Mouse (Mus musculus): ENCODE measurements at regions not wholly inside any gene's neighbourhood (a gene's known extent, or its start where the extent isn't known, plus 50 kb on each side); places are given as distances from the start of the nearest gene placed in this dataset.

DNA sequence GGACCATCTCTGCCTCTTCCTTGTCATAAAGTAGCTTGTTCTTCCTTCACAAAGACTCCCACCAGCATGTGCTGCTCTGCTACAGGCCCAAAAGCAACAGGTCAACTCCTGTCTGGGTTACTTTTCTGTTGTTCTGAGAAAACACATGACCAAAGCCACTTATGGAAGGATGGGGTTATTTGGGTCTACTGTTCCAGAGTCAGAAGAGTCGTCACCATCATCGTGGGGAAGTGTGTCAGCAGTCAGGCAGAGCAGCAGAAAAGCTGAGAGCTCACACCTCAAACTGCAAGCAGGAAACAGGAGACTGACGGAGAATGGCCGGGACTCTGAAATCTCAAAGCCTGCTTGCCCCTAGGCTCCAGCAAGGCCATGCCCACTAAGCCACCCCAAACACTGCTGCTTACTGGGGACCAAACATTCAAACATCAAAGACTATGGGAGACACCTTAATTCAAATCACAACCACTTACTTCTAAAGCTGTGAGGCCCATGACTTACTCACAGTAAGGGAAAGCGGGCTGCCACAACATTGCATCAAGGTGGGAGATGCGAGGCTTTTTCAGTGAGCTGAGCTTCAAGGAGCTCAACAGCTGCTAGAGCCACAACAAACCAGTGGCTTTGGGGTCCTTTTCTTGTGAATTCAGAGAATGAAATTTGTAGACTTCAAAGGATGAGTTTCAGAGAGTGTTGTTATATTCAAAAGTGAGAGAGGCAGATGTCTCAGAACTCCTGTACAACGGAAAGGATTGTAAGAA, 96.6 kb upstream of the Hs6st1 start:
- no peak for ATAC-seq (ENCODE audit: extremely low read depth, insufficient number of reproducible peaks, low FRiP score, poor library complexity, severe bottlenecking)

DNA sequence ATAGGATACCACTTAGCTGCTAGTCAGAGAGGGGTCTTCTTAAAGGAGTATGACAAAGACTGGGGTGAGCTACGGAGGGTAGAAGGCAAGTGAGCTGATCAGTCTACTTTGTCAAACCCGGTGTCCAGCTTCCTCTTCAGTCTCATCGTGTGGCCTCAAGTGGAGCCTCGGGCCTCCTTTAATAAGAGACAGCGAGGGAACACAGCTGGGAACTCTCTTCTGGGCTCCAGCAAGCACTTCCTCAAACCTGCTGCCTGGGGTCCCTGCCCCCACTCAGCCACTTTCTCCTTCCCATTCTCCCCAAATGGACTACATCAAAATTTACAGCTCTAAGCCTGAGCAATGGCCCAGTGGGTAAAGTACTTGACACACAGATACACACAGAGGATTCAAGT, 96.0 kb upstream of the Hs6st1 start:
- no peak for ATAC-seq (ENCODE audit: extremely low read depth, insufficient number of reproducible peaks, low FRiP score, poor library complexity, severe bottlenecking)

DNA sequence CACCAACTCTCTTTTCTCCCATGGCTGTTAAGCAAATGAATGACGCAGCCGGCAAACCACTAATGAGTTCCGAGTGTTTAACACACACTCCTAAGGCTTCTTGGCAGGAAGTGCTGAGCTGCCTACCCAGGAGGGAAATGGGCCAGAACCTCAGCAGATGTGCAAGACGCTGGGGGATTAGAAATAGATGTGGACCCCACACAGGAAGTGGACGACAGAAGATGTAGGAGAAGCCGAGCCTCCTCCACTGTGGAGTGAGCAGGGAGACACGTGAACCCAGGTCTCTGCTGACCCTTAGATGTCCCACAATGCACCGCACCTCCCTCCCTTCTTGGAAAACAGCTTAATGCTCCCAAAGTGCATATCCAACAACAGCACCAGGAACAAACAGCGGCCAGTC, 94.8 kb upstream of the Hs6st1 start:
- no peak for ATAC-seq (ENCODE audit: extremely low read depth, insufficient number of reproducible peaks, low FRiP score, poor library complexity, severe bottlenecking)

DNA sequence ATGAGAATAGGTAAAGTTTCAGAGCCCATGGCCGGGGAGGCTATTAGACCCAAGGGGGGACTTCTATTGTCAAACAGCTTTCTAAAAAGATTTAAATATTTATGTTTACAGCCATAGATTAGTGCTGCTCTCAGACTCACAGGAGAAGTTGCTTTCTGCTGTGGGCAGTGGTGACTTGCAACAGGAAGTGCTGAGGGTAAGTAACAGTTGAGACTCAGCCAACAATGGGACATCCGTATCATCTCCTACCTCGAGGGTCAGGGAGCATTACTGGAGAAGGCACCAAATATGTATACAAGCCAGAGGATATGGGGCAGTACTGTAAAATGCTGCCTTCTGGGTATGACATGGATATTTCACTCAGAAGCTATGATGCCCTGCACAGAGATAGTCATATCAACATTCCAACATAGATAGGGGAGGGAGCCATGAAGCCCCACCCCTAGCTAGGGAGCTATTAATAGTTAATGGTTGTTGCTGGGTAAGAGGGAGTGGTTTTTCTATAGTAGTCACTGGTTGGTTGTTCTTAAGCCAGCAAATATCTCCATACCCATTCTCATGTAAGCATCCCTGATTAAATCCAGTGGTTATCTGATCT, 92.5 kb upstream of the Hs6st1 start:
- no peak for ATAC-seq (ENCODE audit: extremely low read depth, insufficient number of reproducible peaks, low FRiP score, poor library complexity, severe bottlenecking)

DNA sequence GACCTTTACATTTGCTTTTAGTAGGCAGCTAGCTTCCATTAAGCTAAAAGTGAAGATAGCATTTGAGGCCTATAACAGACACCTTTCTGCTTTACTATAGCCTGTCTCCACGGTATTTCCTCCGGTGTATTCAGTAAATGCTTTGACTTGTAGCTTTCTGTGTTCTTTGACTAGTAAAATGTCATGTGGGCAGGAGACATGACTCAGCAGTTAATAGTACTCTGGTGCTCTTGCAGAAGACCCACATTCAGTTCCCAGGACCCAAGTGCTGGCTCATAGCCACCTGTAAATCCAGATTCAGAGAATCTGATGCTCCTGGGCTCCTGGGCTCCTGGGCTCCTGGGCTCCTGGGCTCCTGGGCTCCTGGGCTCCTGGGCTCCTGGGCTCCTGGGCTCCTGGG, 91.7 kb upstream of the Hs6st1 start:
- ATAC-seq (ENCODE audit: extremely low read depth, insufficient number of reproducible peaks, low FRiP score, poor library complexity, severe bottlenecking) = no peak

DNA sequence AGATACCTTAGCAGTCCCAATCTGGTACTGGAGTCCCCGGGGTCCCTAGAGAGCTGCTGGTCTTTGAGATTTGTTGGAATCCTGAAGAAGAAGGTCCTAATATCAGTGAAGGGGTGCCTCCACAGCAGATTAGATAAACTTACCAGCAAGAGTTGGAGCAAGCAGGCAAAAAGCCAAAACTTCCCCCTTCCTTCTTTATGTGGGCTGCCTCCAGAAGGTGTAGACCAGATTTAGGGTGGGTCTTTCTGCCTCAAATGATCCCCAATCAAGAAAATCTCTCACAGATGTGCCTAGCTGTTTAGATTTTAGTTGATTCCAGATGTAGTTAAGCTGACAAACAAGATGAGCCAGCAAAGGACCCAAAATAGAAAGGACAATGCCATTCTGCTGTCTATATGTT, 90.1 kb upstream of the Hs6st1 start:
- no peak for ATAC-seq (ENCODE audit: extremely low read depth, insufficient number of reproducible peaks, low FRiP score, poor library complexity, severe bottlenecking)

DNA sequence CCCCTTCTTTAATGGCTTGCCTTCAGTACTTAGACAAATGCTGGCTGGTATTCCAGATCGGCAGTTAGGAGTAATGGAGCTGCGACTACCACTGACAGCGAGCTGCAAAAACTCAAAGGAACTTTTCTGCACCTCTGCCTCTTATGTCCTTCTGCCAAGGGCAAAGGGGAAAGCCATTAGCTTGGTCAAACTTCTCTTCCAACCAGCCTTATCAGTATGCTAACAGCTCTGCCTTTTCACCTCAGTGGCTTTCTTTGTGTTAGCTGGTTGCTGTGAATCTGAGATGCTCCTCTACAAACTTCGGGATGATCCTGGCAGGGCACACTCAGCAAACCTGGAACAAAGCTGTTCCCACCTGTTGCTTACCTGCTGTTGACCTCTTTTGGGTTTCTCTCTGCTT, 89.4 kb upstream of the Hs6st1 start:
- ATAC-seq (ENCODE audit: extremely low read depth, insufficient number of reproducible peaks, low FRiP score, poor library complexity, severe bottlenecking) = no peak

DNA sequence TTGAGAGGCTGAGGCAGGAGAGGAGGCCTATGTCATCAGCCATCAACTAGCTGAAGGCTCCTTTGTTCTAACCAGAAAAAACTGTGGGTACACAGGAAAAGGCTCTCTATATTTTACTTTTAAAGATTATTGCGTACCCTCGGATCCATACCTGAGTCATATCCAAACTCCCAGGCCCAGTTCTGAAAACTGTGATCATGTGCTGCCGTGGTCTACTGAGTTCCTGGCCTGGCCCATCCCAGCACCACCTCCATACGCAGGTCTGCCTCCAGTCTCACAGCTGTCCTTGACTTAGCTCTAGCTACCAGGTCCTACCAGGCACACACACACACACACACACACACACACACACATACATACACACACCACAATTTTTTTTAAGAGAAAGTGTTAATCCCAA, 87.0 kb upstream of the Hs6st1 start:
- no peak for ATAC-seq (ENCODE audit: extremely low read depth, insufficient number of reproducible peaks, low FRiP score, poor library complexity, severe bottlenecking)

DNA sequence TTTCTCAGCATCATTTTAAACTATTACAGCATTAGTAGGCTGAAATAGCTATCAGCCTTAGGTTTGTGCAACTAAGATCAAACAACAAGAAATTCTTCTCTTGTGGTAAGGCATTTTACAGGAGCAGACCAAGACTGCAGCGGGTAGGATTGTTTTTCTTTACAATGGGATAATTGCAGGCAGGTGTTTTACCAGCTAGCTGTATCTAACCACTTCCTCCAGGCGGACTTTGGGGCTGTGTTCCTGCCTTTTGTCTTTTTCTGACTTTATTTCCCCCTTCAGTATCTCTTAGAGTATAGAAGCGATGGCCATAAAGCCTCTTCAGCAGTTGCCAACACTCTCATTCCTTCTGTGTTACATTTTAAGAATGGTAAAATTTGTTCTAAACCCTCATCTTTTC, 84.8 kb upstream of the Hs6st1 start:
- ATAC-seq (ENCODE audit: extremely low read depth, insufficient number of reproducible peaks, low FRiP score, poor library complexity, severe bottlenecking) = no peak

DNA sequence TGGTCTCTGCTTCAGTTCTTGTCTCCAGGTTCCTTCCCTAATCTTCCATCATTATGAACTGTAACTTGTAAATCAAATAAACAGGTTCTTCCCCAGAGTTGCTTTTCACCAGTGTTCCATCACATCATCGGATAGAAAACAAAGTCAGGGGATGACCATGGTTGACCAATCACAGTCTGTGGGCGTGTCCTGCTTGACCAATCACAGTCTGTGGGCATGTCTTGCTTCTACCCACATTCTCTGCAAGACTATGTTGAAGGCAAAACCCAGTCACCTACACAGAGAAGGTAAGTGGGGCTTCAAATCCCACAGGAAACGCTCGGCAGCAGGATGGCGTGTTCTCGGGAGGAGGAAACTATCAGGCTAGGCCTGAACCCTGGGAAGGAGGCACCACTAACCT, 82.9 kb upstream of the Hs6st1 start:
- ATAC-seq (ENCODE audit: extremely low read depth, insufficient number of reproducible peaks, low FRiP score, poor library complexity, severe bottlenecking) = no peak

DNA sequence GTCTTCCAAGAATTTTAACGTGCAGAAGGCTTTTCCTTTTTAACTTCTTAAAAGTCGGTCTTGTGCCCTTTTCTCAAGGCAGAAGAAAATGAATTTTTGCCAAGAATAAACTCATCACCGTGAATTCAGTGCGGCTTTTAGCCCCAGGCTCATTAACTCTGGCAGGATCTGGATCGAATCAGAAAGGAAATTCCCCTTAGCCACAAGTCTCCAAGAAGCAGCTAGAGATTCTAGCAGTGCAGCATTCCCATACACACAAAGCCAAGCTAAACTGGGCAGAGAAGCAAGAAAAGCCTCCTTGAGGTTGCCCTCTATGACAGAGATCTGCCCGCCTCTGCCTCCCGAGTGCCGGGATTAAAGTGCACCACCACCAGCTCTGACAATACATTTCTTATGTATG, 81.5 kb upstream of the Hs6st1 start:
- ATAC-seq (ENCODE audit: extremely low read depth, insufficient number of reproducible peaks, low FRiP score, poor library complexity, severe bottlenecking) = no peak

DNA sequence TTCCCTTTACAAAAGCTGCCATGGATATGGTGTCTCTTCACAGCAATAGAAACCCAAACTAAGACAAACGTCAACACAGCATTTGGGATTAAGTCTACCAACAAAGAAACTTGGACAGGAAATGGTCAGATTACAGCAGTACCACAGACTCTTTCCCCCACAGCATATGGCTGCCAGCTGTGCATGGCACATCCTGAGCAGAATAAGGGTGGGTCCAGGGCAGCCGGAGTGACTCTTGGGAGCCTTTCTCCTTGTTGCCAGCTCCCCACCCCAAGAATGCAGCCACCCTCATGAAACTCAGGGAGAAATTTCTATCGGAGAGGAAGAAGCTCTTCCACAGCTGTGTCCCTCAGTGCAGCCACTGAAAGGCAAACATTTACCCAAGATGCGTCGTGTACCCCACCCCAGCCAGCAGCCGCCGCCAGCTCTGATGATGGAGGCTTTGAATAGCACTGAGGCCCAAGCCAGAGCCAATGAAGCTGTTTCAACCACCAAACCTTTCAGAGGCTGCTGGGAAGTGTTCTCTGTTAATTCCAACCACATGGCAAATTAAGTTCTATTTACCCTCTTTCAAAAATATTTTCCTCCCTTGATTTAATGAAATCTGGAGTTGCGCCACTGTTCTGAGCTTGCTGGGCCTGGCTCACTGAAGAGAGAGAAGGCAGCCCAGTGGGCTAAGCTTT, 75.8 kb upstream of the Hs6st1 start:
- ATAC-seq (ENCODE audit: extremely low read depth, insufficient number of reproducible peaks, low FRiP score, poor library complexity, severe bottlenecking) = no peak

DNA sequence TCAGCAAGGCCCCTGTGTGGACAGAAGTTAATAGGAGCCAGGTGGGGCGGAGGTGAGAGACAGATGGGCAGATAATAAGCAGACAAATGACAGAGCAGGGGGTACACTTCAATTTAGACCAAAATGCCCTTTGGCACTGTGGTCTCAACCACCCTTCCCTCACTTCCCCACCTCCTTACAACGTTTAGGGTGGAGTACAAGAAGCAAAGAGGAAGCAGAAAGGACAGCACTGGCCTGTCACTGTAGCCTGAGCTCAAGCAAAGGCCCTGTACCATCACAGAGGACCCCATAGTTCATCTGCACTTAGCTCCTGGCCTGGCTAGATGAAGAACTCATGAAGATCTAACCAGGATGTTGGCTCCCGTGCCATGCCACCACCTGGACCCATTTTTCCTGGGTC, 75.3 kb upstream of the Hs6st1 start:
- ATAC-seq (ENCODE audit: extremely low read depth, insufficient number of reproducible peaks, low FRiP score, poor library complexity, severe bottlenecking) = no peak

DNA sequence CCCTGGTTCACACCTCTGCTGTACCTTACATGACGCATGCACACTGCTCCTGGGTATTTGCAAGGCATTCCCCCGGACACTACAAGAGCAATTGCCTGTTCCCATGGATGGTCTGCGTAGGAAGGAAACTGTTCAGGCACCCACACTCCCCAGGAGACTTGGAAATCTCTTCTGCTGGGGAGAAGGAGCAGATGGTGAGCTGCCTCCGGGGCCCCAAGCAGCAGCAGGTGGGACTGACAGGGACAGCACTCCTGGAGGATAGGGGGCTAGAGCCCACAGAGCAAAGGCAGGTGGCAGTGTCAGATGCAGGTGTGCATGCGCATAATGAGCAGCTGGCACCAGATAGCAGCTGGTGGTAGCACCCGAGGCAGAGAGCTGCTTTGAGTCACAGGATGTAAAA, 72.5 kb upstream of the Hs6st1 start:
- ATAC-seq (ENCODE audit: extremely low read depth, insufficient number of reproducible peaks, low FRiP score, poor library complexity, severe bottlenecking) = no peak

DNA sequence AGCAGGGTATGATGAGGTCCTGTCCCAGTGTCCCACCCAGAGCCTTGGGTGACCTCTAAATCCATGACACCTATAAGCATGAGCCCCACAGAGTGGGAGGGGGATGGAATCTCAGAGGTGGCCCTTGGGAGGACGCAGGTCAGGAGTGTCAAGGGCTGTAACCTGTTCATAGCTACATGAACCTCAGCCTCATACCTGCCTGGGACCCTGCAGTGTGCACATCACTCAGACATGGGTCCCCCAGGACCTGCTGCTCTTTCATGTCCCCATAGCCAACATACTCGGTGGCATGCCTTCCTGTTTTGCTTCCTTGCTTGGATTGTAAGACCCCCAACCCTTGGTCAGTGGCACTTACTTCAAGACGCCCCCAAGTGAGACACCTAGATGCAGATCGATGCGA, 66.9 kb upstream of the Hs6st1 start:
- ATAC-seq (ENCODE audit: extremely low read depth, insufficient number of reproducible peaks, low FRiP score, poor library complexity, severe bottlenecking) = no peak

DNA sequence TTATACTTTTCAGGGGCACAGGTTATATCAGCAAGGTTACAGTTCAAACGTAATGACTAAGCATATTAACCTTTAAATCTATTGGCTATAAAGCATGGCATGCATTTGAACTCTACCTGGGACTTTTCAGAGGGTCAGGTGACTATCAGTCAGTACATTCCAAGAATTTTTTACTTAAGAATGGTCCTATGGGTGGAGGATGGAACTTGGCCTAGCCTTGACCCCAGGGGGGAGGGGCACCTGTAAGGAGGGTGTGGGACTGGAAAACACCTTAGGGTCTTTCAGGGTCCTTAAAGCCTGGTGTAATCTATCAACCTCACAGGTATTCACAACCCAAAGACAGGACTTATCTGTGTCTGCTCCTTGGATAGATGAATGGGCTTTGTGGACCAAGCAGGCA, 66.4 kb upstream of the Hs6st1 start:
- no peak for ATAC-seq (ENCODE audit: extremely low read depth, insufficient number of reproducible peaks, low FRiP score, poor library complexity, severe bottlenecking)

DNA sequence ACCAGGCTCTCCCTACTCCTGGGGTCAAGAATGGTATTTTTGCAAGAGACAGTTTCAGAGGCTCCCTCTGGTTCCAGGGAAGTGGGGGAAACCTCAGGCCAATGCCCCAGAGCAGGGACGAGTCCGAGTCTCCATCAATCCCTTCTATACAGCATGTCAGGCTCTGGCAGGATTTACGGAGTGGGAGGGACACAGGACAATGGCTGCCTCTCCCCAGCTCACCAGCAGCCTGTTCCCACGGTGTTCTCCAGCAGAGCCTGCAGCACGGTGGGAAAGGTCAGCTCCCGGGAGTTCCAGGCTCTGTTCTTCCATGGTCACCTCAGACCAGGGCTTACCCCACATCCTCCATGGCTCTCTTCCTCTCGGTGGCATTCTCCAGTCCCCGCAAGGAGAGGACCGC, 64.6 kb upstream of the Hs6st1 start:
- no peak for ATAC-seq (ENCODE audit: extremely low read depth, insufficient number of reproducible peaks, low FRiP score, poor library complexity, severe bottlenecking)

DNA sequence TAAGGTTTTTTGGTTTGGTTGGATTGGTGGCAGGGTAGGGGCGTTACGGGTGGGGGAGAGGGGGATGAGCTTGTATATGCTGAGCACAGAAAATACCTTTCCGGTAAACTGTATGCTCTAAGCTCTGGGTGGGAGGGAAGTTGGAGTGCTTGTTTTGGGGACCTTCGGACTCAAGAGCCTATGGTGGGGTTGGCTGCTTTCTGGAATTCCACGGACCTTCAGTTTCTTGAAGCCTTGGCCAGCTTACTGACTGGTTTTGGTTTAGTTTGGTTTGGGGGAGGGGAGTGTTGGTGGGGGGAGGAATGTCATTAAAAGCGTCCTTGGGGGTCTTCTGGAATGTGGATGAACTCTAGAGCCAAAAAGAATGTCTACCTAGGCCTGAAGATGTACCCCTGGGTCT, 59.6 kb upstream of the Hs6st1 start:
- ATAC-seq (ENCODE audit: extremely low read depth, insufficient number of reproducible peaks, low FRiP score, poor library complexity, severe bottlenecking) = no peak

DNA sequence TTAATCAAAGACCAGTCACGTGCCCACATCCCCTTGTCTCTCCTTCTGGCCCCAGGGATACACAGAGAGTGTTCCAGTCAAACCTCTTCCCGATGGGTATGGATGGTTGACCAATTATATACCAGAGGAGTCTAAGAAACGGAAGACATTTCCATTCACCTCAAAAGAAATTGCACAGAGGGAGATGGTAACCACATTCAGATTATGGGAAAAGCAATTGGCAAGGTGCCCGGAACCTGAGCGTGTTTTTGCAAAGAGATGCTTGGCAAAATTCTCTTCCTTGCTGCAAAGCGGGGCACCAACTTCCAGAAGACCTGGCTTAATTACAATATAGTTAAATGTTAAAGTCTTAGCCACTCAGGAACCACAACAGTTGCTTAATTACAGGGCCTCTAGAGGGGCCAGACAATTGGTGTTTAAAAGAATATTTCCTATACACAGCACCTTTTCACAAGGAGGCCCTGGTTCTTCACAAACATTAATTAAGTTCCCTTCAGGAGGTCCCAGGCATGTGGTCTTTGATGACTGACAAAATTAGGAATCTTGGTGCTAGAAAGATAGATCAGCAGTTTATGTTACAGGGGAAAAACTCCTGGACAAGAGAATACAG, 59.1 kb upstream of the Hs6st1 start:
- no peak for ATAC-seq (ENCODE audit: extremely low read depth, insufficient number of reproducible peaks, low FRiP score, poor library complexity, severe bottlenecking)

DNA sequence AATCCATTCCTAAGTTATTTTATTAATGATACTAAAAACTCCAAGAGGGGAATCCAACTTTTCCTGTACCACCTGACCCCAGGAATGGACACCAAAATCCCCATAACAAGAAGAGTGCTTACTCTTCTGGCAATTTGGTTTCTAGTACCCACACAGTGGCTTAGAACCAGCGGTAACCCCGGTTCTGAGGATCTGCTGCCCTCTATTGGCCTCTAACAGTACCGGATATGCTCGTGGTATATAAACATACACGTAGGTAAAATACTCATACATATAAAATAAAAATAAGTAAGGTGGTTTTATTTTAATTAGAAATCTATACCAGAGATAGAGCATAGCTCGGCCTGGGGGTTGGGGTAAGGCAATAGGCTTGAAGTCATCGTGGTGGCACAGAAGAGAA, 58.0 kb upstream of the Hs6st1 start:
- no peak for ATAC-seq (ENCODE audit: extremely low read depth, insufficient number of reproducible peaks, low FRiP score, poor library complexity, severe bottlenecking)
